Mouse (Mus musculus): Measurements from ENCODE around the gene Pstk. TPM values are rescaled to one million over a fixed set of nuclear protein-coding genes. Genes with fewer than 3 reads are reported as not detected.

Gene Pstk
- polyA plus RNA-seq (2017; shearing (Covaris generic)), result 10 to 100 TPM; 45.2 to 64.5 TPM

GRCm38 (mm10) chr7:131370648-131371469 is at the start of gene Pstk:
Pstk (plus strand) TSS chr7:131371141.

GRCm38 (mm10) chr7:131322192-131322591 is 48.7 kb upstream of the Pstk start, which contains the start of gene Cuzd1:
Cuzd1 (minus strand) TSS chr7:131322292.

GRCm38 (mm10) chr7:131329416-131329815 is 41.5 kb upstream of the Pstk start, which contains the start of gene Fam24b:
Fam24b (minus strand) TSS chr7:131329516.

GRCm38 (mm10) chr7:131333564-131333963 is 37.4 kb upstream of the Pstk start, which contains the start of gene Fam24a:
Fam24a (plus strand) TSS chr7:131333864.

GRCm38 (mm10) chr7:131362615-131363300 is 8.2 kb upstream of the Pstk start, which contains the start of gene 2310057M21Rik:
2310057M21Rik (minus strand) TSS chr7:131362759.

GRCm38 (mm10) chr7:131410416-131411058 is 39.6 kb downstream of the Pstk start, which contains the start of the genes Ikzf5 and Acadsb:
Ikzf5 (minus strand) TSS chr7:131410521.
Acadsb (plus strand) TSS chr7:131410601.

Other genes with a start within 250 kb of the Pstk start
- gene 4933402N03Rik, start 224.8 kb upstream of the Pstk start, polyA plus RNA-seq (2017; shearing (Covaris generic)), result not detected
- under 1 TPM; 0.10 to 0.45 TPM for gene 5430419D17Rik, start 196.7 kb upstream of the Pstk start, polyA plus RNA-seq (2017; shearing (Covaris generic))
- under 1 TPM in 1 of 2 experiments, not detected in 1; 0.24 TPM for gene Cuzd1, start 48.8 kb upstream of the Pstk start, polyA plus RNA-seq (2017; shearing (Covaris generic))
- not detected for gene Fam24b, start 41.6 kb upstream of the Pstk start, polyA plus RNA-seq (2017; shearing (Covaris generic))
- gene Fam24a, start 37.3 kb upstream of the Pstk start, polyA plus RNA-seq (2017; shearing (Covaris generic)), result under 1 TPM in 1 of 2 experiments, not detected in 1; 0.40 TPM
- gene 2310057M21Rik, start 8.4 kb upstream of the Pstk start, polyA plus RNA-seq (2017; shearing (Covaris generic)), result 10 to 100 TPM; 24.2 to 24.7 TPM
- 10 to 100 TPM; 23.7 to 26.6 TPM for gene Ikzf5, start 39.4 kb downstream of the Pstk start, polyA plus RNA-seq (2017; shearing (Covaris generic))
- 10 to 100 TPM; 47.5 to 64.5 TPM for gene Acadsb, start 39.5 kb downstream of the Pstk start, polyA plus RNA-seq (2017; shearing (Covaris generic))
- gene Hmx3, start 171.7 kb downstream of the Pstk start, polyA plus RNA-seq (2017; shearing (Covaris generic)), result under 1 TPM in 1 of 2 experiments, not detected in 1; 0.32 TPM
- gene Hmx2, start 177.6 kb downstream of the Pstk start, polyA plus RNA-seq (2017; shearing (Covaris generic)), result under 1 TPM in 1 of 2 experiments, not detected in 1; 0.15 TPM
- gene Bub3, start 189.1 kb downstream of the Pstk start, polyA plus RNA-seq (2017; shearing (Covaris generic)), result 100 to 1,000 TPM; 148 to 158 TPM

Data from inflammation-experienced regulatory T-cells (primary cell).